8 mouse cellular contexts compared by ENCODE assay signal in genomic region chr1:91600671-91601361, GRCm38 (mm10).
DNase-seq lines count a peak whose midpoint lies in the region; ATAC-seq and TF ChIP-seq lines count a peak whose summit lies in the region.

No protein-coding gene starts in this region.

- no peaks in the 10 kb centered on the region for H3K27me3 ChIP-seq in ES-Bruce4 (ENCODE audit: control insufficient read depth, insufficient read depth, low read length, poor library complexity, severe bottlenecking)
- no peaks in the 10 kb centered on the region for H3K27me3 ChIP-seq in forebrain, embryonic 15.5 days

- no peaks in the 10 kb centered on the region for H3K4me1 ChIP-seq in ES-Bruce4 (ENCODE audit: control insufficient read depth, insufficient read depth, low read length)
- H3K4me1 ChIP-seq in forebrain, embryonic 15.5 days = peaks cover 11% of the 10 kb centered on the region

- no peak for TF ChIP-seq POLR2A in ES-Bruce4 (IDR thresholded peaks at IDR 0.05; ENCODE audit: insufficient read depth, low read length)

- ATAC-seq in forebrain, embryonic 15.5 days (replicated peaks) = peak; percentile 91

- H3K27ac ChIP-seq in ES-Bruce4 (ENCODE audit: insufficient read depth, low read length) = no peak overlapping the region
- peak overlapping the region; percentile 28 for H3K27ac ChIP-seq in forebrain, embryonic 15.5 days (replicated peaks)

- DNase-seq in cerebellum, adult 18-20 months = peak; percentile 27 to 32
- DNase-seq in heart, postnatal 10 days = peak; percentile 75 to 80
- peak; percentile 18 for DNase-seq in large intestine, adult 2 months (ENCODE audit: low read depth, low spot score)
- DNase-seq in lung, postnatal 10 days = peak; percentile 79
- peak; percentile 58 for DNase-seq in right cerebral cortex, adult 18-20 months
- no peak for DNase-seq in spleen, adult 18-20 months

- H3K36me3 ChIP-seq in ES-Bruce4 (ENCODE audit: control insufficient read depth, insufficient read depth, low read length, poor library complexity, severe bottlenecking) = no peaks in the 10 kb centered on the region
- H3K36me3 ChIP-seq in forebrain, embryonic 15.5 days = no peaks in the 10 kb centered on the region

- no peak overlapping the region for H3K9ac ChIP-seq in ES-Bruce4 (ENCODE audit: low read depth, poor library complexity, severe bottlenecking)
- H3K9ac ChIP-seq in forebrain, embryonic 15.5 days (replicated peaks) = no peak overlapping the region

- no peak overlapping the region for H3K4me2 ChIP-seq in forebrain, embryonic 15.5 days (replicated peaks)

- no peak overlapping the region for H3K4me3 ChIP-seq in ES-Bruce4 (ENCODE audit: low read depth, low read length)
- H3K4me3 ChIP-seq in forebrain, embryonic 15.5 days = no peak overlapping the region

- peak; percentile 4 for TF ChIP-seq CTCF in ES-Bruce4 (IDR thresholded peaks at IDR 0.05; ENCODE audit: low read depth, low read length)

- no peaks in the 10 kb centered on the region for H3K9me3 ChIP-seq in ES-Bruce4 (replicated peaks; ENCODE audit: control insufficient read depth, insufficient read depth, low read length, poor library complexity, severe bottlenecking)
- no peaks in the 10 kb centered on the region for H3K9me3 ChIP-seq in forebrain, embryonic 15.5 days

- WGBS in forebrain, embryonic 15.5 days = 24% methylated on average over 9 of the region's 9 CpGs
- WGBS in large intestine, adult 2 months = 45% methylated on average over 9 of the region's 9 CpGs

- no peak for TF ChIP-seq EP300 in ES-Bruce4 (IDR thresholded peaks at IDR 0.05; ENCODE audit: insufficient read depth, low read depth, low read length)

- intact Hi-C loops in heart, postnatal 10 days (cut with DNase I) = loop anchor here (1.0 to 10.0 kb wide), 2 partner anchors 154 to 274 kb away; no protein-coding TSS in a partner anchor

Comparison
In these comparisons a context has a peak if more than half of its experiments do, and no peak if none do; other contexts are left out.
1. DNase-seq: peak in cerebellum, adult 18-20 months (2 of 2), heart, postnatal 10 days (2 of 2), large intestine, adult 2 months (single experiment), lung, postnatal 10 days (single experiment) and right cerebral cortex, adult 18-20 months (single experiment); none in spleen, adult 18-20 months (0 of 2).